Mouse (Mus musculus) gastrocnemius, postnatal 14 days (tissue): ENCODE data around the gene Ftsj3. TPM values are rescaled to one million over a fixed set of nuclear protein-coding genes. Genes with fewer than 3 reads are reported as not detected.

Experiments used
- DNase-seq: peaks from one replicate; pipeline ENCODE4 v3.0.0; 2021; ENCODE audit warnings: mixed read lengths
- intact Hi-C: fragments of 180-260 bp; cut with DNase I; formaldehyde crosslinking; loops from one replicate; pipeline ENCODE4 v1.15.1; 2025; ENCODE audit warnings: low total_unique reads
- long read RNA-seq, 2 experiments: library from polyadenylated mRNA; stranded (forward); transcript quantifications; one replicate each; pipeline ENCODE4 v2.0.0; 2021
- total RNA-seq, 2 experiments: library from RNA; stranded (reverse); gene quantifications; 2 replicates each; pipeline ENCODE4 v1.2.3; 2021

Gene Ftsj3
- 10 to 100 TPM; 22.0 to 25.0 TPM for total RNA-seq
- long read RNA-seq, experiment 1, transcript Ftsj3-201 (21 exons, 3,144 nt): major isoform, 20 of 28 reads
- long read RNA-seq, experiment 1, partial matches to known transcripts: 7 of 28 reads
- long read RNA-seq, experiment 1, other reads (novel, unspliced or antisense): 1 of 28 reads
- long read RNA-seq, experiment 2, transcript Ftsj3-201 (21 exons, 3,144 nt): major isoform, 25 of 29 reads
- long read RNA-seq, experiment 2, partial matches to known transcripts: 1 of 29 reads
- long read RNA-seq, experiment 2, other reads (novel, unspliced or antisense): 3 of 29 reads

GRCm38 (mm10) chr11:106255685-106256451 lies at the start of gene Ftsj3, which contains the start of gene Psmc5:
Ftsj3 (minus strand) TSS chr11:106256079.
Psmc5 (plus strand) TSS chr11:106256154.
- DNase-seq: peak; percentile 98
- intact Hi-C loops: no loop called here

DNA sequence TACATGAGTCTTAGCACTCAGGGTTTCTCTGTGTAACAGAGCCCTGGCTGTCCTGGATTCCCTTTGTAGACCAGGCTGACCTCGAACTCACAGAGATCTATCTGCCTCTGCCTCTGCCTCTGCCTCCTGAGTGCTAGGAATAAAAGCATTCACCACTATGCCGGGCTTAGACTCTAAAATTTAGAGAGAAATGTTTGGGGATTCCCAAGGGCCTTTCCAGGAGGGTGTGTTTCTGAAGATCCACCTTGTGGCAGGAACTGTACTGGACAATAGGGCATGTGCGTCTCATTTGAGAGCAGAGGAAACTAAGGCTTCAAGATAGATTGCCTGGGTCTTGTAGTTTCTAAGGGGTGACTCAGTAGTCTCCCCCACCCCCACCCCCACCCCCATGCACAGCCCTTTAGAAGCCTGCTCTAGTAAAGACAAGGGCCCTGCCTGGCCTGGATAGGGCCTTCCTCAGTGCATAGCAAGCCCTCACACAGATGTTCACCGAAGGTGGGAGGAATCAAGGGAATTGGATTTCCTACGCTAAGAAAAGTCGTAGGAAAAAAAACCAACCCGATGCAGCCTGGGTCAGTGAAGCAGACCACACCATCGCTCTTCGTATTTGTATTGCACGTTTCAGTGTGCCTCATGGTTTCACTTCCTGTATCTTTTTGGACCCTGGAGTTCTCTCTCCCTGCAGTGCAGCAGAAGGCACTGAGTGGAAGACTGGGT lies 49.6 kb upstream of the Ftsj3 start:
- DNase-seq: no peak
- intact Hi-C loops: no loop called here

DNA sequence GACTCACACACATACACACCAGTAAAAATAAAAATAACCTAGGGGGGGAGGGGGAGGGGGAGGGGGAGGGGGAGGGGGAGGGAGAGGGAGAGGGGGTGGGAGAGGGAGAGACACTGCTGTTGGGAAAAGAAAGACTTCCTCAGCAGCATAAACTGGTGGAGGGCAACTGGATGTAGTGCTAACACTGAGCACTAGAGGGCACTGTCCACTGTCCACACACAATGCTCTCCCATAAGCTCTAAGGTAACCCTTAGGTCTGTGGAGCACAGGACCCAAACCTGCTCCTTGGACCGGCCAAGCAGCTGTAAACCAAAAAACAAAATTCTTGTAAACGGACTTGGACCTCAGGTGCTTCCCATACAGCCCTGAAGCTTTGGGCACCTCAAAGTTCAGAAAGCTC lies 46.8 kb upstream of the Ftsj3 start:
- DNase-seq: peak; percentile 51
- intact Hi-C loops: loop anchor here (2.0 to 5.0 kb wide), 2 partner anchors 64 to 90 kb away; no protein-coding TSS in a partner anchor

DNA sequence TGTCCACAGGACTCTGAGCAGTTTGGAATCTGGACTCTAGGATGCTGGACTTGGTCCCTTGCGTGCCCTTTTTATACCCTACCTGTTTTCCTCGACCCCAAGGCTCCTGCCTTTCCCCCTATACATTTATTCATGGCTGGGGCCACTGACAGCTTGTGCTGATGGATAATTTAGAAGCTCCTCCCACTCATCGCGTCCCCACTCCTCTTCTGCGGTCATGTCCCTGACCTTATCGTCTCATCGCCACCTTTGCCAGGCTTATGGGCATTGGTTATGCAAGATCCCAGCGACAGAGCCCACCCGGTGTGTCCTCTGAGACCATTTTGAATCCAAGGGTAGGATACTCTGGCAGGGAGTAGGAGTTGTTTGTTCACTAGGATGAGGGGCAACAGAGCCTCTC lies 45.9 kb upstream of the Ftsj3 start, which contains the start of gene Gh:
TSS of gene Gh (minus strand) at position 101 of the 400 bp plus-strand sequence.
- DNase-seq: no peak
- intact Hi-C loops: loop anchor here (2.0 to 5.0 kb wide), 2 partner anchors 65 to 91 kb away; no protein-coding TSS in a partner anchor

- no peak for DNase-seq
- intact Hi-C loops: no loop called here
Observed at GRCm38 (mm10) chr11:106291861-106292260, 36.0 kb upstream of the Ftsj3 start.

GRCm38 (mm10) chr11:106290376-106290775 lies 34.5 kb upstream of the Ftsj3 start:
- intact Hi-C loops: no loop called here
- no peak for DNase-seq

DNA sequence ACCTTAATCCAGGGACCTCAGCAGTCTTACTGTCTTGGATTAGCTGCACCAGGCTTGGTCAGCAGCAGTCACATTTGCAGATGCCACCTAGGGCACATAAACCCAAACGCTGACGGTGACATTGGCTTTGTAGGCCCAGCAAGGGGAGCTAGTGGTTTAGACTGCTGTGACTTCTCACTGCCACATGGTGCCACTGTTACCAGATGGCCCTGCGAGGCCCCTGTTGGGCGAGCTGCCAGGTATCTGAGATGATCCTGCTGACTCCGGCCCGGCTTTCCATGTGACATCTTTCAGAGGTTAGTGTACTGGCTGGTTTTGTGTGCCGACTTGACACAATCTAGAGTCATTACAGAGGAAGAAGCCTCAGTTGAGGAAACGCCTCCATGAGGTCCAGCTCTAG lies 33.5 kb upstream of the Ftsj3 start:
- DNase-seq: peak; percentile 82
- intact Hi-C loops: no loop called here

GRCm38 (mm10) chr11:106286987-106287386 lies 31.1 kb upstream of the Ftsj3 start:
- intact Hi-C loops: no loop called here

DNA sequence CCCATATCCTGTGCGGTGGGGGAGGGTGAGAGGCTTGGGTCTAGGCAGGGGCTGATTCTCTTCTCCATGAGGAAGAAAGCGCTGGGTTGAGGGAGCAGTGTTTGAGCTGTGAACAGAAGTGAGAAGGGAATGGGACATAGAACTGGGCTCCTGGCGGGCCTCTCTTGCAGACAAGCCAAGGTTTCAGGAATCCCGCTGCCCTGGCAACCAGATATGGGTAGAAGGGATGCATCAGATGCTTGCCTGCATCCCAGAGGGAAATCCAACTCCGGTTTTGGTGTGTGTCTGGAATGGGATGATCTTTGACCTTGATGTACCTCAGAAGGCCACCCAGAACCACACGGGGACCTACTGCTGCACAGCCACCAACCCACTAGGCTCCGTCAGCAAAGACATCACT lies 30.3 kb upstream of the Ftsj3 start:
- DNase-seq: peak; percentile 4
- intact Hi-C loops: no loop called here

More at GRCm38 (mm10) chr11:106286987-106287386, 31.1 kb upstream of the Ftsj3 start:
- DNase-seq: no peak

GRCm38 (mm10) chr11:106284126-106284525 lies 28.2 kb upstream of the Ftsj3 start:
- intact Hi-C loops: no loop called here

GRCm38 (mm10) chr11:106283371-106283770 lies 27.5 kb upstream of the Ftsj3 start:
- DNase-seq: no peak

More at GRCm38 (mm10) chr11:106284126-106284525, 28.2 kb upstream of the Ftsj3 start:
- no peak for DNase-seq

GRCm38 (mm10) chr11:106282452-106282851 lies 26.6 kb upstream of the Ftsj3 start:
- intact Hi-C loops: no loop called here

More at GRCm38 (mm10) chr11:106283371-106283770, 27.5 kb upstream of the Ftsj3 start:
- intact Hi-C loops: no loop called here

GRCm38 (mm10) chr11:106276454-106276853 lies 20.6 kb upstream of the Ftsj3 start, which contains the start of gene Tcam1:
Tcam1 (plus strand) TSS chr11:106276672.
- DNase-seq: peak; percentile 91
- intact Hi-C loops: no loop called here

More at GRCm38 (mm10) chr11:106282452-106282851, 26.6 kb upstream of the Ftsj3 start:
- DNase-seq: no peak

GRCm38 (mm10) chr11:106274971-106275411 lies 19.1 kb upstream of the Ftsj3 start:
- peak; percentile 64 for DNase-seq

DNA sequence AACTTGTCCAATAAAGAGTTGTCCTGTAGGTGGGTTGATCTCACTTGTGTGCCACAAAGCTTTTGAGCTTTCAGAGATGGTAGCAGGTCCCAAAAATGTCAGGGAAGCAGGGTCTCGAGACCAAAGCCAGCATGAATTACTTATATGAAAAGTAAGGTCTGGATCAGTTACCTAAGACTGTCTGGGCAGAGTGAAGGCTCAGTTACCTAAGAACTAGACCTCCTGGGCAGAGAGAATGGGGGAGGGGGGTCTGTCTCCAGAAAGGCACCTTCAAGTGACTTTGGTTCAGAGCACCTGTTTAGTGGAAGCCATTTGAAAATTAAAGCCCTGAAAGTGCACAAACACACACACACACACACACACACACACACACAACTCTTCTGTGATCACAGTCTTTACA lies 18.5 kb upstream of the Ftsj3 start:
- intact Hi-C loops: no loop called here

More at GRCm38 (mm10) chr11:106274971-106275411, 19.1 kb upstream of the Ftsj3 start:
- intact Hi-C loops: no loop called here

DNA sequence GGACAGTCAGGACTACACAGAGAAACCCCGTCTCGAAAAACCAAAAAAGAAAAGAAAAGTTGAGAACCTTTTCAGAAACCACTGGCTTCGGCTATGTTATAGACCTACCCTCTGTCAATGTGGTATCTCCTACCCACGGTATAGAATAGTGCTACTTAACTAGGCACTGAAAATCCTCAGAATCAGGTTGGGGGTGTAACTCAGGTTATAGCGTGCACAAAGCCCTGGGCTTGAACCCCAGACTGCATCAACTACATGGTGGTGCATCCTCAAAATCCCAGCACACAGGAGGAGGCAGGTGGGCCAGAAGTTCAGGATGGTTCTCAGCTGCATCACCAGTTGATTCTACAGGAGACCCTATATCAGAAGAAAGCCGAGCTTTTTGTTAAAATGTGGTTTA lies 17.9 kb upstream of the Ftsj3 start:
- intact Hi-C loops: no loop called here
- no peak for DNase-seq

More for the DNA sequence above, 18.5 kb upstream of the Ftsj3 start:
- no peak for DNase-seq

- DNase-seq: no peak
- intact Hi-C loops: no loop called here
Observed at GRCm38 (mm10) chr11:106273311-106273684, 17.4 kb upstream of the Ftsj3 start.

- intact Hi-C loops: no loop called here
- DNase-seq: peak; percentile 100
Observed at GRCm38 (mm10) chr11:106272644-106273310, 16.9 kb upstream of the Ftsj3 start, which contains the start of gene Smarcd2. Smarcd2 (minus strand) TSS chr11:106272972.
